Mouse (Mus musculus) intestine, embryonic 14.5 days (tissue): Measurements from ENCODE around the gene Ankrd33. TPM values are rescaled to one million over a fixed set of nuclear protein-coding genes. Genes with fewer than 3 reads are reported as not detected.
A peak's percentile ranks its signal among the peaks of the same experiment; 100 is the strongest.

Source experiments
- ATAC-seq: fragments of 200-750 bp; cut with Nextera tagmentation; replicated peaks from 2 replicates; pipeline ENCODE4 v1.8.0; 2017; ENCODE audit warnings: low read depth, moderate number of reproducible peaks, moderate TSS enrichment, moderate library complexity; ENCODE audit not compliant: low FRiP score, low TSS enrichment
- DNase-seq: peaks from one replicate; pipeline ENCODE4 v3.0.0-alpha.2; 2018; ENCODE audit warnings: low spot score
- H3K27ac ChIP-seq: fragments of 300-500 bp; sonication (generic); 2 replicates; pipeline ENCODE4 v1.5.1; 2014; ENCODE audit warnings: low read depth, mild to moderate bottlenecking, control low read depth
- H3K27me3 ChIP-seq: fragments of 300-500 bp; sonication (generic); replicated peaks from 2 replicates; pipeline ENCODE4 v1.6.1; 2014; ENCODE audit warnings: low read length, control low read depth; ENCODE audit not compliant: control insufficient read depth, insufficient read depth
- H3K36me3 ChIP-seq: fragments of 300-500 bp; sonication (generic); 2 replicates; pipeline ENCODE4 v1.6.1; 2014; ENCODE audit warnings: low read length, control low read depth; ENCODE audit not compliant: control insufficient read depth, insufficient read depth
- H3K4me1 ChIP-seq: fragments of 300-500 bp; sonication (generic); replicated peaks from 2 replicates; pipeline ENCODE4 v1.6.1; 2014; ENCODE audit warnings: low read length, control low read depth, mixed read lengths; ENCODE audit not compliant: control insufficient read depth, insufficient read depth
- H3K4me2 ChIP-seq: fragments of 300-500 bp; sonication (generic); 2 replicates; pipeline ENCODE4 v1.6.1; 2014; ENCODE audit warnings: low read length
- H3K4me3 ChIP-seq: fragments of 300-500 bp; sonication (generic); 2 replicates; pipeline ENCODE4 v1.5.1; 2014; ENCODE audit warnings: low read depth, low read length, control low read depth, mixed read lengths
- H3K9ac ChIP-seq: fragments of 300-500 bp; sonication (generic); 2 replicates; pipeline ENCODE4 v1.6.1; 2014; ENCODE audit warnings: mild to moderate bottlenecking, low read length
- H3K9me3 ChIP-seq: fragments of 300-500 bp; sonication (generic); 2 replicates; pipeline ENCODE4 v1.6.1; 2016; ENCODE audit warnings: low read length, control low read depth; ENCODE audit not compliant: control insufficient read depth
- WGBS: fragments of 180-500 bp; shearing (Covaris S2); extraction: QIAGEN DNeasy Blood & Tissue Kit; methylation state at CpG from one replicate; pipeline ENCODE4 v1.1.7; 2014; 5-methylcytosine and 5-hydroxymethylcytosine counted together
- polyA plus RNA-seq: library from polyadenylated mRNA; unstranded; fragments of >200 nt; fragmentation: Nextera tagmentation; extraction: Ambion mirVana; gene quantifications from 2 replicates; pipeline ENCODE4 v1.2.1, GENCODE M21; 2014

The Ankrd33 gene
- polyA plus RNA-seq, 1 experiment from 2014 or later, result not detected

GRCm38 (mm10) chr15:101154700-101155616, 39.4 kb downstream of the Ankrd33 start:
- Histone ChIP-seq H3K9me3 (peaks cover 6% of the 10 kb centered on the region; the same call in 1 of the 2 replicates), H3K27me3 (no peaks in the 10 kb centered on the region), H3K27ac (no peak overlapping the region), H3K4me2 (no peak overlapping the region), H3K36me3 (no peaks in the 10 kb centered on the region), H3K4me1 (no peaks in the 10 kb centered on the region), H3K4me3 (no peak overlapping the region), H3K9ac (no peak overlapping the region)
- DNase-seq, result no peak
- ATAC-seq, result no peak
- WGBS, result 71% methylated on average over 7 of the region's 7 CpGs

GRCm38 (mm10) chr15:101160128-101160527, 44.6 kb downstream of the Ankrd33 start:
- Histone ChIP-seq H3K9me3 (peaks cover 6% of the 10 kb centered on the region; the same call in 1 of the 2 replicates), H3K36me3 (no peaks in the 10 kb centered on the region), H3K4me3 (no peak overlapping the region), H3K9ac (no peak overlapping the region), H3K4me2 (no peak overlapping the region), H3K27me3 (no peaks in the 10 kb centered on the region), H3K27ac (no peak overlapping the region), H3K4me1 (peaks cover 27% of the 10 kb centered on the region)
- DNase-seq (no peak), ATAC-seq (no peak)
- WGBS, result 29% methylated on average over 1 of the region's 1 CpGs

GRCm38 (mm10) chr15:101160591-101160990, 45.0 kb downstream of the Ankrd33 start:
- Histone ChIP-seq H3K27me3 (no peaks in the 10 kb centered on the region), H3K9ac (no peak overlapping the region), H3K27ac (no peak overlapping the region), H3K9me3 (peaks cover 6% of the 10 kb centered on the region; the same call in 1 of the 2 replicates), H3K36me3 (no peaks in the 10 kb centered on the region), H3K4me1 (peaks cover 30% of the 10 kb centered on the region), H3K4me2 (no peak overlapping the region), H3K4me3 (no peak overlapping the region)
- no peak for ATAC-seq
- no peak for DNase-seq
- 30% methylated on average over 7 of the region's 7 CpGs for WGBS

GRCm38 (mm10) chr15:101161534-101161933, 46.0 kb downstream of the Ankrd33 start:
- Histone ChIP-seq H3K4me3 (no peak overlapping the region), H3K4me1 (peaks cover 31% of the 10 kb centered on the region)

GRCm38 (mm10) chr15:101163056-101163458, 47.5 kb downstream of the Ankrd33 start:
- no peak for DNase-seq
- Histone ChIP-seq H3K27ac (peak overlapping the region; percentile 75), H3K4me2 (peak overlapping the region; percentile 16), H3K27me3 (no peaks in the 10 kb centered on the region), H3K9me3 (no peaks in the 10 kb centered on the region), H3K4me1 (peaks cover 31% of the 10 kb centered on the region), H3K4me3 (no peak overlapping the region), H3K36me3 (no peaks in the 10 kb centered on the region), H3K9ac (no peak overlapping the region)
- WGBS, result 18% methylated on average over 15 of the region's 15 CpGs
- ATAC-seq, result peak; percentile 51; the same call in 1 of the 2 replicates

More at GRCm38 (mm10) chr15:101161534-101161933, 46.0 kb downstream of the Ankrd33 start:
- H3K9ac ChIP-seq, result no peak overlapping the region
- no peaks in the 10 kb centered on the region for H3K27me3 ChIP-seq
- no peak overlapping the region for H3K27ac ChIP-seq
- DNase-seq (no peak), ATAC-seq (peak; percentile 38; the same call in 1 of the 2 replicates)
- no peak overlapping the region for H3K4me2 ChIP-seq
- no peaks in the 10 kb centered on the region for H3K36me3 ChIP-seq
- WGBS, result 83% methylated on average over 7 of the region's 7 CpGs
- H3K9me3 ChIP-seq, result peaks cover 6% of the 10 kb centered on the region; the same call in 1 of the 2 replicates

GRCm38 (mm10) chr15:101163854-101164253, 48.3 kb downstream of the Ankrd33 start:
- Histone ChIP-seq H3K9me3 (no peaks in the 10 kb centered on the region), H3K4me2 (no peak overlapping the region)

GRCm38 (mm10) chr15:101164291-101164690, 48.7 kb downstream of the Ankrd33 start:
- Histone ChIP-seq H3K4me2 (no peak overlapping the region), H3K4me3 (no peak overlapping the region), H3K27me3 (no peaks in the 10 kb centered on the region), H3K27ac (peak overlapping the region; percentile 75), H3K9ac (no peak overlapping the region), H3K9me3 (no peaks in the 10 kb centered on the region), H3K4me1 (peaks cover 31% of the 10 kb centered on the region), H3K36me3 (no peaks in the 10 kb centered on the region)
- WGBS, result 51% methylated on average over 5 of the region's 5 CpGs
- ATAC-seq (peak; percentile 70), DNase-seq (no peak)

More at GRCm38 (mm10) chr15:101163854-101164253, 48.3 kb downstream of the Ankrd33 start:
- Histone ChIP-seq H3K27ac (peak overlapping the region; percentile 75), H3K9ac (no peak overlapping the region), H3K27me3 (no peaks in the 10 kb centered on the region), H3K36me3 (no peaks in the 10 kb centered on the region), H3K4me1 (peaks cover 31% of the 10 kb centered on the region), H3K4me3 (no peak overlapping the region)
- 67% methylated on average over 5 of the region's 5 CpGs for WGBS
- peak; percentile 32; the same call in 1 of the 2 replicates for ATAC-seq
- no peak for DNase-seq

- no peak for DNase-seq
- H3K9me3 ChIP-seq, result no peaks in the 10 kb centered on the region
- ATAC-seq, result no peak
- H3K27ac ChIP-seq, result no peak overlapping the region
- H3K4me1 ChIP-seq, result peaks cover 28% of the 10 kb centered on the region
- H3K9ac ChIP-seq, result no peak overlapping the region
- H3K36me3 ChIP-seq, result no peaks in the 10 kb centered on the region
- H3K4me3 ChIP-seq, result no peak overlapping the region
- WGBS, result 58% methylated on average over 16 of the region's 16 CpGs
- H3K27me3 ChIP-seq, result no peaks in the 10 kb centered on the region
- H3K4me2 ChIP-seq, result no peak overlapping the region
Observed at GRCm38 (mm10) chr15:101165658-101166437, 50.3 kb downstream of the Ankrd33 start.
